Mouse (Mus musculus): Measurements from ENCODE around the gene Ercc5. TPM values are rescaled to one million over a fixed set of nuclear protein-coding genes. Genes with fewer than 3 reads are reported as not detected.

Gene Ercc5
- total and polyA plus RNA-seq, 2 experiments, result 3.1 to 14.9 TPM

DNA sequence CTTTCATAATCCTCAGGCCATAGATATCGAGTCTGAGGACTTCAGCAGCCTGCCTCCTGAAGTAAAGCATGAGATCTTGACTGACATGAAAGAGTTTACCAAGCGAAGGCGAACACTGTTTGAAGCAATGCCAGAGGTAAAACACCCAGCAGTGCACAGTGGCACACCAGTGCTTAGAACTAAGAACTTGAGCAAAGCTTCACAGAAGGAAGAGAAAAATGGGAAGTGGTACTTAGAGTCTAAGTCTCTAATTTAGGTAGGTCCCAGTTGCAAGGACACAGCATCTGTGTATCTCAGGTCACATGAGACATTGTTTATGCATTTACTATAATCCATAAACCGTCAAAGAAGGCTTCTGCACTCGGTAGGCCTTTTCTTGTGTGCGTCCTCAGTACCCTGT is 14.3 kb downstream of the Ercc5 start:
- H3K9ac ChIP-seq (ENCODE audit: low read depth, low read length), result no peak overlapping the region
- no peaks in the 10 kb centered on the region for H3K79me2 ChIP-seq (ENCODE audit: control insufficient read depth, insufficient read depth, low read length)
- no peak overlapping the region for H3K4me3 ChIP-seq (ENCODE audit: insufficient read depth, low read depth, low read length)
- H3K4me1 ChIP-seq (ENCODE audit: control insufficient read depth, insufficient read depth, low read length), result no peaks in the 10 kb centered on the region
- no peaks in the 10 kb centered on the region for H3K27me3 ChIP-seq (ENCODE audit: control insufficient read depth, insufficient read depth, low read length)
- WGBS, result 96% methylated on average over 6 of the region's 6 CpGs
- DNase-seq (ENCODE audit: extremely low read depth, low read depth, low spot score), result no peak
- TF ChIP-seq POLR2A (IDR thresholded peaks at IDR 0.05; ENCODE audit: extremely low read depth, insufficient read depth, low read length) (no peak), CTCF (IDR thresholded peaks at IDR 0.05; ENCODE audit: low read depth, low read length) (no peak)
- H3K36me3 ChIP-seq (ENCODE audit: control insufficient read depth, insufficient read depth, low read length), result peaks cover 73% of the 10 kb centered on the region
- H3K27ac ChIP-seq (replicated peaks; ENCODE audit: insufficient read depth, low read depth, low read length), result no peak overlapping the region

DNA sequence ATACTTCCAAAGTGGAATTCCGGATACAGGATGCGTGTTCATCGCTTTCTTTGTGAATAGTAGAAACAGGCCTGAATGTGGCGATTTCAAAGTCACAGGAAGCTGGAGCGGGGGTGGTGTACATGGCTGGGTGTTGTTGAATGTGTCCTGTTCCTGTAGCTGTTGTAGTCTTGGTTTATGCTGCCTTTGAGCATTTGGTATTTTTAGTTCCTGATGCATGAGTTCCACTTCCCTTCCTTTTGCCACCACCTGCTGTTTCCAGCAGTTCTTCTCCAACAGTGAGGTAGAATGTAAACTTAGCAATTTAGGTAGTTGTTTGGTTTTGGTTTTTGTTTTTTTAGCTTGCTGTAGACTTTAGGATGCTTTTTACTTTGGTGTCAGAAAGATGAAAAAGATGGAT is 14.8 kb downstream of the Ercc5 start:
- no peak overlapping the region for H3K4me3 ChIP-seq (ENCODE audit: insufficient read depth, low read depth, low read length)
- no peak overlapping the region for H3K27ac ChIP-seq (replicated peaks; ENCODE audit: insufficient read depth, low read depth, low read length)
- TF ChIP-seq CTCF (IDR thresholded peaks at IDR 0.05; ENCODE audit: low read depth, low read length) (no peak), POLR2A (IDR thresholded peaks at IDR 0.05; ENCODE audit: extremely low read depth, insufficient read depth, low read length) (no peak)
- H3K9ac ChIP-seq (ENCODE audit: low read depth, low read length), result no peak overlapping the region
- WGBS, result 95% methylated on average over 5 of the region's 5 CpGs
- no peak for DNase-seq (ENCODE audit: extremely low read depth, low read depth, low spot score)
- H3K27me3 ChIP-seq (ENCODE audit: control insufficient read depth, insufficient read depth, low read length), result no peaks in the 10 kb centered on the region
- peaks cover 73% of the 10 kb centered on the region for H3K36me3 ChIP-seq (ENCODE audit: control insufficient read depth, insufficient read depth, low read length)
- H3K79me2 ChIP-seq (ENCODE audit: control insufficient read depth, insufficient read depth, low read length), result no peaks in the 10 kb centered on the region
- H3K4me1 ChIP-seq (ENCODE audit: control insufficient read depth, insufficient read depth, low read length), result no peaks in the 10 kb centered on the region

DNA sequence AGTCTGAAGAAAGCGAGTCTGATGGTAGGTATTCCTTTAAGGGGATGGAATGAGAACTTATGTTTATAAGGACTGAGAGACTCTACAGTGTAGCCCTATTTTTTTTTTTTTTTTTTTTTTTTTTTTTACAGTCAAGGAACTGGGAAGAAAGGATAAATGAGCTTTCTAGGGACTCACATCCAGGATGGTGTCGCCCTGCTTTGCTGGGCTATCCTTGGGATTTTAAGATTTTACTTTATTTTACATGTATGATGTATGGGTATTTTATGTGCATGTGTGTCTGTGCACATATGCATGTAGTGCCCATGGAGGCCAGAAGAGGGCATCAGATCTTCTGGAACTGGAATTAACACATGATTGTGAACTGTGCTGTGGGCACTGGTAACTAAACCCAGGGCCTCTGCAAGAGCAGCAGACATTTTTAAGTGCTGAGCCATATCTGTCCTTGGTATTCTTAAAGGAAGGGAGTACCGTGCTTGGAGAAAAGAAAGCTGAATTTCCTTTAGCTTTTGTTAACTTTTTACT is 20.4 kb downstream of the Ercc5 start:
- Histone ChIP-seq H3K4me1 (ENCODE audit: control insufficient read depth, insufficient read depth, low read length) (no peaks in the 10 kb centered on the region), H3K79me2 (ENCODE audit: control insufficient read depth, insufficient read depth, low read length) (no peaks in the 10 kb centered on the region), H3K9ac (ENCODE audit: low read depth, low read length) (no peak overlapping the region), H3K27ac (replicated peaks; ENCODE audit: insufficient read depth, low read depth, low read length) (no peak overlapping the region), H3K27me3 (ENCODE audit: control insufficient read depth, insufficient read depth, low read length) (no peaks in the 10 kb centered on the region), H3K4me3 (ENCODE audit: insufficient read depth, low read depth, low read length) (no peak overlapping the region), H3K36me3 (ENCODE audit: control insufficient read depth, insufficient read depth, low read length) (peaks cover 60% of the 10 kb centered on the region)
- no peak for TF ChIP-seq CTCF (IDR thresholded peaks at IDR 0.05; ENCODE audit: low read depth, low read length)
- TF ChIP-seq POLR2A (IDR thresholded peaks at IDR 0.05; ENCODE audit: extremely low read depth, insufficient read depth, low read length), result no peak
- no peak for DNase-seq (ENCODE audit: extremely low read depth, low read depth, low spot score)
- 98% methylated on average over 3 of the region's 3 CpGs for WGBS

DNA sequence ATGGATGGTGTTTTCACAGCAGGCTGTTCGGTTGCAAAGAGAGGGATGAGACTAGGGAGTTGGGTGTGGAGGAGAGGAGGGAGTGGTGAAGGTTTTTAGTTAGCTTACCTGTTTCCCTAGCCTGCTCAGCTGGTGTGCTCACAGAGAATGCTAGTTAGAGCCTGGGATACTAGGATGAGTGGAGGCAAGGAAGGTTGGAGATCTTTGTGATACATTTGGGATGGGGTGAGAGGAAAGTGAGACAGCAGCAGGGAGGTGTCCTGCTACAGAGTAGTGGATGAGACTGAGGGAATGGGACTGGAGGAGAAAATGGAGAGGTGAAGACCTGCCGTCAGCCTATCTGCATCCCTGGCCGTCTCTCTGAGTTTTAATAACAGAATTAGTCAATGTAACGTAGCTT is 25.1 kb downstream of the Ercc5 start:
- Histone ChIP-seq H3K27ac (replicated peaks; ENCODE audit: insufficient read depth, low read depth, low read length) (no peak overlapping the region), H3K79me2 (ENCODE audit: control insufficient read depth, insufficient read depth, low read length) (no peaks in the 10 kb centered on the region), H3K9ac (ENCODE audit: low read depth, low read length) (no peak overlapping the region), H3K4me3 (ENCODE audit: insufficient read depth, low read depth, low read length) (no peak overlapping the region), H3K4me1 (ENCODE audit: control insufficient read depth, insufficient read depth, low read length) (no peaks in the 10 kb centered on the region), H3K36me3 (ENCODE audit: control insufficient read depth, insufficient read depth, low read length) (peaks cover 67% of the 10 kb centered on the region), H3K27me3 (ENCODE audit: control insufficient read depth, insufficient read depth, low read length) (no peaks in the 10 kb centered on the region)
- TF ChIP-seq CTCF (IDR thresholded peaks at IDR 0.05; ENCODE audit: low read depth, low read length) (no peak), POLR2A (IDR thresholded peaks at IDR 0.05; ENCODE audit: extremely low read depth, insufficient read depth, low read length) (no peak)
- no peak for DNase-seq (ENCODE audit: extremely low read depth, low read depth, low spot score)
- 97% methylated on average over 4 of the region's 4 CpGs for WGBS

DNA sequence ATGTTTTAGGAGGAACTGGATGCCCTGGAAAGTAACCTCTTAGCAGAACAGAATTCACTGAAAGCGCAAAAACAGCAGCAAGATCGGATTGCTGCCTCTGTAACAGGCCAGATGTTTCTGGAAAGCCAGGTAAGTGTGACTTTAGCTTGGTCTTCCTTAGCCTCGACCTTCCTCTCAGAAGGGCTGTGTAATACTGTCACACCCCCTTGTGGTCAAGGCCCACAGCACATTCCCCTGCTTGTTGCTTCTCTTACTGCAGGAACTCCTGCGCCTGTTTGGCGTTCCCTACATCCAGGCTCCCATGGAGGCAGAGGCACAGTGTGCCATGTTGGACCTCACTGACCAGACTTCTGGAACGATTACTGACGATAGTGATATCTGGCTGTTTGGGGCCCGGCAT is 26.4 kb downstream of the Ercc5 start:
- Histone ChIP-seq H3K4me3 (ENCODE audit: insufficient read depth, low read depth, low read length) (no peak overlapping the region), H3K27ac (replicated peaks; ENCODE audit: insufficient read depth, low read depth, low read length) (no peak overlapping the region), H3K79me2 (ENCODE audit: control insufficient read depth, insufficient read depth, low read length) (no peaks in the 10 kb centered on the region), H3K36me3 (ENCODE audit: control insufficient read depth, insufficient read depth, low read length) (peaks cover 66% of the 10 kb centered on the region), H3K27me3 (ENCODE audit: control insufficient read depth, insufficient read depth, low read length) (no peaks in the 10 kb centered on the region), H3K4me1 (ENCODE audit: control insufficient read depth, insufficient read depth, low read length) (no peaks in the 10 kb centered on the region), H3K9ac (ENCODE audit: low read depth, low read length) (no peak overlapping the region)
- DNase-seq (ENCODE audit: extremely low read depth, low read depth, low spot score), result no peak
- peak; percentile 30; the same call in 1 of the 2 replicates for TF ChIP-seq CTCF (IDR thresholded peaks at IDR 0.05; ENCODE audit: low read depth, low read length)
- TF ChIP-seq POLR2A (IDR thresholded peaks at IDR 0.05; ENCODE audit: extremely low read depth, insufficient read depth, low read length), result no peak
- WGBS, result 88% methylated on average over 8 of the region's 8 CpGs

DNA sequence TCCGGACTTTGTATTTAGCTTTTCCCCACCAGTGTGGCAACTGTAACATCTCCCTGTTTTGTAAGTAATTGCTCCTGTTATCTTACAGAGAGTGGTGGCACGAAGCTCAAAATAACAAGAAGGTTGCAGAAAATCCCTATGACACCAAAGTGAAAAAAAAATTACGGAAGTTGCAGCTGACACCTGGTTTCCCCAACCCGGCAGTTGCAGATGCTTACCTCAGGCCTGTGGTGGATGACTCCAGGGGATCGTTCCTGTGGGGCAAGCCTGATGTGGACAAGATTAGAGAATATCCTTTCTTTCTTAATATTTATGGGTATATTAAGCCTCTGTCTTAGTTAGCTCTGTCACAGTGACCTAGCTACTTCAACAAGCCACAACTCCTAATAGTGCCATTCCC is 30.5 kb downstream of the Ercc5 start:
- no peak overlapping the region for H3K27ac ChIP-seq (replicated peaks; ENCODE audit: insufficient read depth, low read depth, low read length)
- no peak for DNase-seq (ENCODE audit: extremely low read depth, low read depth, low spot score)
- H3K4me1 ChIP-seq (ENCODE audit: control insufficient read depth, insufficient read depth, low read length), result no peaks in the 10 kb centered on the region
- H3K27me3 ChIP-seq (ENCODE audit: control insufficient read depth, insufficient read depth, low read length), result no peaks in the 10 kb centered on the region
- H3K79me2 ChIP-seq (ENCODE audit: control insufficient read depth, insufficient read depth, low read length), result no peaks in the 10 kb centered on the region
- TF ChIP-seq CTCF (IDR thresholded peaks at IDR 0.05; ENCODE audit: low read depth, low read length) (no peak), POLR2A (IDR thresholded peaks at IDR 0.05; ENCODE audit: extremely low read depth, insufficient read depth, low read length) (no peak)
- 96% methylated on average over 5 of the region's 5 CpGs for WGBS
- no peak overlapping the region for H3K4me3 ChIP-seq (ENCODE audit: insufficient read depth, low read depth, low read length)
- H3K36me3 ChIP-seq (ENCODE audit: control insufficient read depth, insufficient read depth, low read length), result peaks cover 62% of the 10 kb centered on the region
- H3K9ac ChIP-seq (ENCODE audit: low read depth, low read length), result no peak overlapping the region
